ENCODE assay signal across 25 mouse cellular contexts in genomic region chr17:81282543-81282942, GRCm38 (mm10).
DNase-seq lines count a peak whose midpoint lies in the region; ATAC-seq and TF ChIP-seq lines count a peak whose summit lies in the region.
"Had no signal": no experiment of that assay in that cellular context is flagged by ENCODE, and none has a peak within 500 bp of the region (broad histone marks: within the 10 kb centered on the region; RNA-seq: fewer than 3 reads in every experiment).

No protein-coding gene starts in this region.

- H3K27ac ChIP-seq in kidney, adult 2 months (ENCODE audit: insufficient read depth, low read depth, low read length), result no peak overlapping the region
- no peak overlapping the region for H3K27ac ChIP-seq in limb, embryonic 11.5 days (replicated peaks; ENCODE audit: low read depth, low read length)
- H3K27ac ChIP-seq in limb, embryonic 10.5 days, result no peak overlapping the region
- H3K27ac ChIP-seq: embryonic facial prominence, embryonic 10.5 days; embryonic facial prominence, embryonic 12.5 days; forebrain, embryonic 13.5 days had no signal

- H3K9me3 ChIP-seq in limb, embryonic 11.5 days (ENCODE audit: control insufficient read depth, low read length), result no peaks in the 10 kb centered on the region
- no peaks in the 10 kb centered on the region for H3K9me3 ChIP-seq in limb, embryonic 10.5 days (replicated peaks)
- H3K9me3 ChIP-seq: embryonic facial prominence, embryonic 10.5 days; embryonic facial prominence, embryonic 12.5 days; forebrain, embryonic 13.5 days; G1E had no signal

- no peak for TF ChIP-seq CTCF in kidney, adult 2 months (conservative IDR thresholded peaks at IDR 0.05; ENCODE audit: insufficient read depth, insufficient read length, low read depth, low read length)
- TF ChIP-seq CTCF in lung, adult 2 months (IDR thresholded peaks at IDR 0.05; ENCODE audit: insufficient read depth, low read length), result no peak

- H3K4me2 ChIP-seq in limb, embryonic 11.5 days (ENCODE audit: low read depth, severe bottlenecking), result no peak overlapping the region
- H3K4me2 ChIP-seq: embryonic facial prominence, embryonic 12.5 days; forebrain, embryonic 13.5 days had no signal

- WGBS in kidney, adult 2 months, result 81% methylated on average over 2 of the region's 2 CpGs
- WGBS in limb, embryonic 11.5 days, result 91% methylated on average over 2 of the region's 2 CpGs
- WGBS in limb, embryonic 10.5 days, result 86% methylated on average over 2 of the region's 2 CpGs
- WGBS in lung, adult 2 months, result 77% methylated on average over 2 of the region's 2 CpGs

- DNase-seq in kidney, adult 2 months, result peak; percentile 2
- DNase-seq in kidney, postnatal 36 days, result no peak
- peak; percentile 12 for DNase-seq in kidney, postnatal 14 days
- DNase-seq in kidney, adult 8-10 months, result no peak
- peak; percentile 0 for DNase-seq in limb, embryonic 11.5 days (ENCODE audit: low spot score)
- DNase-seq in limb, embryonic 10.5 days (ENCODE audit: low spot score), result no peak
- DNase-seq in lung, postnatal 10 days, result peak; percentile 20
- no peak for DNase-seq in lung, adult 2 months
- DNase-seq: adrenal gland, adult 8-10 months; adrenal gland, postnatal 14 days; adrenal gland, postnatal 36 days; B cell, adult 2 months; cerebellum, adult 11-12 months; cerebellum, adult 2 months; cerebellum, adult 9-10 months; cerebellum, postnatal 10 days; cerebellum, postnatal 25 days had no signal

- no peaks in the 10 kb centered on the region for H3K36me3 ChIP-seq in kidney, adult 2 months (ENCODE audit: control insufficient read depth, insufficient read depth, low read length)
- no peaks in the 10 kb centered on the region for H3K36me3 ChIP-seq in limb, embryonic 11.5 days (ENCODE audit: control insufficient read depth, insufficient read depth, low read length)
- H3K36me3 ChIP-seq in limb, embryonic 10.5 days, result no peaks in the 10 kb centered on the region
- H3K36me3 ChIP-seq: embryonic facial prominence, embryonic 10.5 days; embryonic facial prominence, embryonic 12.5 days; G1E had no signal

- H3K4me1 ChIP-seq in kidney, adult 2 months (ENCODE audit: control insufficient read depth, insufficient read depth, low read length), result no peaks in the 10 kb centered on the region
- no peaks in the 10 kb centered on the region for H3K4me1 ChIP-seq in limb, embryonic 11.5 days (ENCODE audit: control insufficient read depth, insufficient read depth, low read length)
- no peaks in the 10 kb centered on the region for H3K4me1 ChIP-seq in limb, embryonic 10.5 days
- no peaks in the 10 kb centered on the region for H3K4me1 ChIP-seq in lung, adult 2 months (ENCODE audit: control insufficient read depth, insufficient read depth, low read length)
- H3K4me1 ChIP-seq: embryonic facial prominence, embryonic 10.5 days; embryonic facial prominence, embryonic 12.5 days; forebrain, embryonic 13.5 days had no signal

- no peak for ATAC-seq in limb, embryonic 11.5 days (ENCODE audit: insufficient number of reproducible peaks, low FRiP score, low TSS enrichment, low read depth)
- ATAC-seq: activated CD4-positive, CD25-positive, alpha-beta regulatory T cell, adult 4 months; CD4-positive, CD25-positive, alpha-beta regulatory T cell, adult 4 months; forebrain, embryonic 13.5 days; Patski had no signal

- H3K4me3 ChIP-seq in kidney, adult 2 months (ENCODE audit: insufficient read depth, low read depth, low read length), result no peak overlapping the region
- H3K4me3 ChIP-seq in limb, embryonic 11.5 days (ENCODE audit: low read depth, low read length), result no peak overlapping the region
- no peak overlapping the region for H3K4me3 ChIP-seq in limb, embryonic 10.5 days
- H3K4me3 ChIP-seq in lung, adult 2 months (replicated peaks; ENCODE audit: extremely low read depth, low read depth, low read length), result no peak overlapping the region
- H3K4me3 ChIP-seq: embryonic facial prominence, embryonic 10.5 days; embryonic facial prominence, embryonic 12.5 days; forebrain, embryonic 13.5 days had no signal

- no peak for TF ChIP-seq POLR2A in kidney, adult 2 months (IDR thresholded peaks at IDR 0.05; ENCODE audit: low read depth, low read length)
- TF ChIP-seq POLR2A in lung, adult 2 months (IDR thresholded peaks at IDR 0.05; ENCODE audit: borderline replicate concordance, extremely low read depth, low read depth, low read length), result no peak

- H3K27me3 ChIP-seq in kidney, adult 2 months (replicated peaks; ENCODE audit: control insufficient read depth, insufficient read depth, low read length), result no peaks in the 10 kb centered on the region; the same call in 1 of the 2 replicates
- no peaks in the 10 kb centered on the region for H3K27me3 ChIP-seq in limb, embryonic 11.5 days (ENCODE audit: control insufficient read depth, insufficient read depth, low read length)
- H3K27me3 ChIP-seq in limb, embryonic 10.5 days (ENCODE audit: low read depth, poor library complexity, severe bottlenecking), result no peaks in the 10 kb centered on the region
- H3K27me3 ChIP-seq: CH12.LX; embryonic facial prominence, embryonic 12.5 days; forebrain, embryonic 13.5 days had no signal

- H3K9ac ChIP-seq in limb, embryonic 11.5 days (ENCODE audit: low read length), result no peak overlapping the region
- H3K9ac ChIP-seq: embryonic facial prominence, embryonic 12.5 days; forebrain, embryonic 13.5 days had no signal

Comparison
In these comparisons a context has a peak if more than half of its experiments do, and no peak if none do; other contexts are left out.
1. DNase-seq: peak in kidney, adult 2 months (single experiment), kidney, postnatal 14 days (single experiment), limb, embryonic 11.5 days (single experiment) and lung, postnatal 10 days (single experiment); none in kidney, postnatal 36 days (0 of 2), kidney, adult 8-10 months (0 of 2), limb, embryonic 10.5 days (single experiment) and lung, adult 2 months (single experiment).